9 mouse cellular contexts compared by ENCODE assay signal in the genomic region with DNA sequence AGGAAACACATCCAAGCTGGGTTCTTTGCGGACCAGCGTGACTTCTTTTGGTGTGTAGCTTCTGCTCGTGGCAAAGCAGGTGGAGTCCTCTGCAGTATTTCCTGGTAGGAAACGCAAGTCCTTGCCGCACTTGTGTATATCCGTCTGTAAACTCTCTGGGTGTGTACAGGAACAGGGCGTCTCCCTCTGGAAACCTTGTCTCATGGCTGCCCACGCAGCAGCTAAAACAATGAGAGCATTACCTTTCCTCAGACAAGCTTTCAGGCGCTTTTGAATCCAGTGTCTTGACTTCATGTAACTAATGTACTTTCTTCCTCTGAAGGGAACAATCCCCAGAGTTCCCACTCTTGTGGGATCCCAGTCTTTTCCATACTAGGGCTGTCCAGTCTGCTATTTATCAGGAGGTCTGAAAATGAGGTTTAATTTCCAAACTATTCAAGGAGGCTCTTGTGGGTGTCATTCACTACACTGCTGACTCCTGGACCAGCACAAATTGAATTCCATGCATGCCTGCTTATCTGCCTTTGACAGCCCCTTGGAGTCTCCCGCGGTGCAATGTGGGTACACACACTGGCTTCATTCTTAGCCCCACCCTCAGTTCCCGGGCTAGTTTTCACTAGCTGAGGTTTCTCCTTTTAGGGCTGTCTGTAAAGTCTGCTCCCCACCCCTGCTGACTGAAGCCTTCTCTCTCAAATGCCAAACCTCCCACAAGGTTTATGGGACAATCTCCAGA.
DNase-seq lines count a peak whose midpoint lies in the region; ATAC-seq and TF ChIP-seq lines count a peak whose summit lies in the region.
"Had no signal": no experiment of that assay in that cellular context is flagged by ENCODE, and none has a peak within 500 bp of the region (broad histone marks: within the 10 kb centered on the region; RNA-seq: fewer than 3 reads in every experiment).

No protein-coding gene starts in this region.

- TF ChIP-seq EP300 in lung, postnatal 0 days (IDR thresholded peaks at IDR 0.05) = peak; percentile 83

- peak overlapping the region; percentile 62 for H3K27ac ChIP-seq in hindbrain, embryonic 10.5 days
- H3K27ac ChIP-seq in lung, postnatal 0 days (ENCODE audit: low read length) = peak overlapping the region; percentile 47
- no peak overlapping the region for H3K27ac ChIP-seq in cerebellum, adult 2 months (ENCODE audit: insufficient read depth, low read length)
- H3K27ac ChIP-seq: limb, embryonic 13.5 days had no signal

- 62% methylated on average over 12 of the region's 12 CpGs for WGBS in hindbrain, embryonic 10.5 days
- WGBS in lung, postnatal 0 days = 20% methylated on average over 12 of the region's 12 CpGs
- WGBS in cerebellum, adult 2 months = 39% methylated on average over 12 of the region's 12 CpGs

- no peaks in the 10 kb centered on the region for H3K9me3 ChIP-seq in hindbrain, embryonic 10.5 days
- no peaks in the 10 kb centered on the region for H3K9me3 ChIP-seq in lung, postnatal 0 days (ENCODE audit: low read length)
- H3K9me3 ChIP-seq: limb, embryonic 13.5 days had no signal

- H3K4me2 ChIP-seq in lung, postnatal 0 days (replicated peaks; ENCODE audit: low read depth, low read length) = peak overlapping the region; percentile 22
- H3K4me2 ChIP-seq: limb, embryonic 13.5 days had no signal

- H3K36me3 ChIP-seq in hindbrain, embryonic 10.5 days = no peaks in the 10 kb centered on the region
- H3K36me3 ChIP-seq in lung, postnatal 0 days (ENCODE audit: insufficient read depth, low read length) = no peaks in the 10 kb centered on the region
- H3K36me3 ChIP-seq: limb, embryonic 13.5 days had no signal

- H3K27me3 ChIP-seq in hindbrain, embryonic 10.5 days (ENCODE audit: insufficient read depth, poor library complexity, severe bottlenecking) = no peaks in the 10 kb centered on the region
- no peaks in the 10 kb centered on the region for H3K27me3 ChIP-seq in lung, postnatal 0 days (replicated peaks; ENCODE audit: insufficient read depth, low read length)
- H3K27me3 ChIP-seq in cerebellum, adult 2 months (ENCODE audit: control insufficient read depth, insufficient read depth, low read length) = no peaks in the 10 kb centered on the region; the same call in 1 of the 2 replicates
- H3K27me3 ChIP-seq: limb, embryonic 13.5 days had no signal

- DNase-seq in ZHBTc4 (ENCODE audit: low read depth, low spot score) = peak; percentile 68
- peak; percentile 9 for DNase-seq in fibroblast of lung, adult 2 months (ENCODE audit: low read depth)
- peak; percentile 51 for DNase-seq in hindbrain, embryonic 10.5 days (ENCODE audit: low spot score)
- DNase-seq in lung, postnatal 0 days (ENCODE audit: low spot score) = peak; percentile 68
- peak; percentile 1 to 13 for DNase-seq in urinary bladder, adult 18-20 months (ENCODE audit: low spot score in 2 of 2)
- DNase-seq in cerebellum, adult 11 months = no peak
- no peak for DNase-seq in cerebellum, adult 2 months

- TF ChIP-seq POLR2A in cerebellum, adult 2 months (IDR thresholded peaks at IDR 0.05; ENCODE audit: borderline replicate concordance, insufficient read depth, low read length) = no peak

- ATAC-seq in lung, postnatal 0 days = peak; percentile 95
- ATAC-seq in megakaryocyte-erythroid progenitor cell, adult 5-6 weeks (replicated peaks; ENCODE audit: low FRiP score, low TSS enrichment, poor library complexity, severe bottlenecking) = no peak

- TF ChIP-seq CTCF in lung, postnatal 0 days (IDR thresholded peaks at IDR 0.05) = no peak
- TF ChIP-seq CTCF in cerebellum, adult 2 months (IDR thresholded peaks at IDR 0.05; ENCODE audit: borderline replicate concordance, insufficient read depth, low read depth, low read length) = no peak

- H3K4me1 ChIP-seq in hindbrain, embryonic 10.5 days (replicated peaks) = peaks cover 9% of the 10 kb centered on the region; the same call in 1 of the 2 replicates
- H3K4me1 ChIP-seq in lung, postnatal 0 days (ENCODE audit: insufficient read depth, low read depth, low read length) = 0 out of 2 replicates have a peak, but pooled peaks cover 3% of the 10 kb centered on the region
- no peaks in the 10 kb centered on the region for H3K4me1 ChIP-seq in cerebellum, adult 2 months (ENCODE audit: control insufficient read depth, insufficient read depth, low read length)
- H3K4me1 ChIP-seq: limb, embryonic 13.5 days had no signal

- H3K9ac ChIP-seq in lung, postnatal 0 days (replicated peaks; ENCODE audit: low read depth) = no peak overlapping the region
- H3K9ac ChIP-seq: limb, embryonic 13.5 days had no signal

- H3K4me3 ChIP-seq in hindbrain, embryonic 10.5 days = no peak overlapping the region
- H3K4me3 ChIP-seq in lung, postnatal 0 days (ENCODE audit: low read depth, low read length) = no peak overlapping the region
- no peak overlapping the region for H3K4me3 ChIP-seq in cerebellum, adult 2 months (replicated peaks; ENCODE audit: insufficient read depth, low read depth, low read length)
- H3K4me3 ChIP-seq: limb, embryonic 13.5 days had no signal

Comparison
In these comparisons a context has a peak if more than half of its experiments do, and no peak if none do; other contexts are left out.
1. DNase-seq: peak in ZHBTc4 (single experiment), fibroblast of lung, adult 2 months (single experiment), hindbrain, embryonic 10.5 days (single experiment), lung, postnatal 0 days (single experiment) and urinary bladder, adult 18-20 months (2 of 2); none in cerebellum, adult 11 months (single experiment) and cerebellum, adult 2 months (0 of 2).